Mouse (Mus musculus): Measurements from ENCODE around the gene Crybg2. TPM values are rescaled to one million over a fixed set of nuclear protein-coding genes. Genes with fewer than 3 reads are reported as not detected.

Crybg2 gene
- total RNA-seq (2021) = 1 to 10 TPM; 2.3 to 2.4 TPM
- long read RNA-seq, experiment 1, partial matches to known transcripts = 2 of 3 reads
- long read RNA-seq, experiment 1, other reads (novel, unspliced or antisense) = 1 of 3 reads
- long read RNA-seq, experiment 2 = 0 reads

- Histone ChIP-seq H3K27ac (no peak within 1 kb of the TSS), H3K4me3 (no peak within 1 kb of the TSS)
- DNase-seq (ENCODE audit: extremely low spot score in 1 of 2, low spot score in 2 of 2) = no peak
- intact Hi-C loops (cut with DNase I) = no loop called here
- TF ChIP-seq CTCF (IDR thresholded peaks at IDR 0.05) = no peak
Observed at GRCm38 (mm10) chr4:134060135-134060865, at the start of gene Crybg2. TSS of gene Crybg2 (plus strand) at chr4:134060815.

GRCm38 (mm10) chr4:134011450-134012414 is 48.9 kb upstream of the Crybg2 start:
- intact Hi-C loops (cut with DNase I) = no loop called here

GRCm38 (mm10) chr4:134012858-134013528 is 47.6 kb upstream of the Crybg2 start:
- intact Hi-C loops (cut with DNase I) = no loop called here
- DNase-seq (ENCODE audit: extremely low spot score in 1 of 2, low spot score in 2 of 2) = no peak

More at GRCm38 (mm10) chr4:134011450-134012414, 48.9 kb upstream of the Crybg2 start:
- H3K27ac ChIP-seq = no peak overlapping the region
- DNase-seq (ENCODE audit: extremely low spot score in 1 of 2, low spot score in 2 of 2) = no peak
- H3K4me3 ChIP-seq = no peak overlapping the region
- TF ChIP-seq CTCF (IDR thresholded peaks at IDR 0.05) = no peak

GRCm38 (mm10) chr4:134016208-134016607 is 44.4 kb upstream of the Crybg2 start:
- no peak overlapping the region for H3K4me3 ChIP-seq
- intact Hi-C loops (cut with DNase I) = no loop called here
- TF ChIP-seq CTCF (IDR thresholded peaks at IDR 0.05) = no peak
- DNase-seq (ENCODE audit: extremely low spot score in 1 of 2, low spot score in 2 of 2) = no peak
- no peak overlapping the region for H3K27ac ChIP-seq

More at GRCm38 (mm10) chr4:134012858-134013528, 47.6 kb upstream of the Crybg2 start:
- Histone ChIP-seq H3K27ac (no peak overlapping the region), H3K4me3 (no peak overlapping the region)
- TF ChIP-seq CTCF (IDR thresholded peaks at IDR 0.05) = peak; percentile 7; the same call in 1 of the 2 replicates

GRCm38 (mm10) chr4:134016767-134017166 is 43.8 kb upstream of the Crybg2 start:
- intact Hi-C loops (cut with DNase I) = no loop called here
- TF ChIP-seq CTCF (IDR thresholded peaks at IDR 0.05) = no peak
- Histone ChIP-seq H3K27ac (no peak overlapping the region), H3K4me3 (no peak overlapping the region)
- no peak for DNase-seq (ENCODE audit: extremely low spot score in 1 of 2, low spot score in 2 of 2)

GRCm38 (mm10) chr4:134017201-134017865 is 43.3 kb upstream of the Crybg2 start:
- no peak for DNase-seq (ENCODE audit: extremely low spot score in 1 of 2, low spot score in 2 of 2)
- intact Hi-C loops (cut with DNase I) = no loop called here

GRCm38 (mm10) chr4:134018038-134018778 is 42.4 kb upstream of the Crybg2 start:
- no peak overlapping the region for H3K4me3 ChIP-seq
- no peak for DNase-seq (ENCODE audit: extremely low spot score in 1 of 2, low spot score in 2 of 2)
- TF ChIP-seq CTCF (IDR thresholded peaks at IDR 0.05) = no peak
- intact Hi-C loops (cut with DNase I) = no loop called here
- no peak overlapping the region for H3K27ac ChIP-seq

More at GRCm38 (mm10) chr4:134017201-134017865, 43.3 kb upstream of the Crybg2 start:
- Histone ChIP-seq H3K4me3 (no peak overlapping the region), H3K27ac (no peak overlapping the region)
- no peak for TF ChIP-seq CTCF (IDR thresholded peaks at IDR 0.05)

- no peak for TF ChIP-seq CTCF (IDR thresholded peaks at IDR 0.05)
- no peak within 1 kb of the TSS for H3K27ac ChIP-seq
- no peak for DNase-seq (ENCODE audit: extremely low spot score in 1 of 2, low spot score in 2 of 2)
- no peak within 1 kb of the TSS for H3K4me3 ChIP-seq
- intact Hi-C loops (cut with DNase I) = no loop called here
Observed at GRCm38 (mm10) chr4:134018779-134019145, 41.9 kb upstream of the Crybg2 start, which contains the start of gene Lin28a. TSS of gene Lin28a (minus strand) at chr4:134018841.

GRCm38 (mm10) chr4:134019210-134019609 is 41.4 kb upstream of the Crybg2 start:
- H3K4me3 ChIP-seq = no peak overlapping the region
- H3K27ac ChIP-seq = no peak overlapping the region
- intact Hi-C loops (cut with DNase I) = no loop called here

GRCm38 (mm10) chr4:134019641-134020351 is 40.8 kb upstream of the Crybg2 start:
- Histone ChIP-seq H3K4me3 (no peak overlapping the region), H3K27ac (no peak overlapping the region)
- intact Hi-C loops (cut with DNase I) = no loop called here
- DNase-seq (ENCODE audit: extremely low spot score in 1 of 2, low spot score in 2 of 2) = no peak
- TF ChIP-seq CTCF (IDR thresholded peaks at IDR 0.05) = no peak

More at GRCm38 (mm10) chr4:134019210-134019609, 41.4 kb upstream of the Crybg2 start:
- DNase-seq (ENCODE audit: extremely low spot score in 1 of 2, low spot score in 2 of 2) = no peak
- no peak for TF ChIP-seq CTCF (IDR thresholded peaks at IDR 0.05)

Data from left cerebral cortex, adult 2 months (tissue).